Mouse (Mus musculus): Measurements from ENCODE around the gene Gm21310. TPM values are rescaled to one million over a fixed set of nuclear protein-coding genes. Genes with fewer than 3 reads are reported as not detected.
"Not testable (repeated sequence)": the region's sequence is repeated elsewhere in the genome, so short reads cannot be mapped to it uniquely, and the experiment has no call there.

Gm21310 gene
- not detected in 2 replicates for polyA plus RNA-seq (2015; fragmentation: Nextera tagmentation; extraction: Ambion mirVana)

- H3K27me3 ChIP-seq (replicated peaks; ENCODE audit: insufficient read depth, low read length); H3K4me3 ChIP-seq (ENCODE audit: low read depth, low read length); H3K36me3 ChIP-seq (ENCODE audit: insufficient read depth, low read length); H3K9me3 ChIP-seq (ENCODE audit: low read length); H3K27ac ChIP-seq (ENCODE audit: low read length); DNase-seq (ENCODE audit: low spot score); H3K9ac ChIP-seq (replicated peaks; ENCODE audit: low read depth); ATAC-seq; H3K4me1 ChIP-seq (ENCODE audit: insufficient read depth, low read depth, low read length); H3K4me2 ChIP-seq (replicated peaks; ENCODE audit: low read depth, low read length): not testable (repeated sequence)
Measured at GRCm38 (mm10) chrY:10147083-10147482, at the start of gene Gm21310. Gm21310 (minus strand) TSS chrY:10147183.

Other genes starting within 250 kb of the Gm21310 start
- not detected in 2 replicates for gene Gm20834, start 177.4 kb upstream of the Gm21310 start, polyA plus RNA-seq (2015; fragmentation: Nextera tagmentation; extraction: Ambion mirVana)

Measured in lung, postnatal 0 days (tissue).